Mouse (Mus musculus) intestine, postnatal 0 days (tissue): ENCODE results near the gene Gm128. TPM values are rescaled to one million over a fixed set of nuclear protein-coding genes. Genes with fewer than 3 reads are reported as not detected.

ENCODE experiments used
- ATAC-seq: fragments of 200-750 bp; cut with Nextera tagmentation; 2 replicates; pipeline ENCODE4 v1.8.0; 2017; ENCODE audit warnings: mild to moderate bottlenecking, moderate TSS enrichment, moderate library complexity
- H3K27ac ChIP-seq: fragments of 300-500 bp; sonication (generic); 2 replicates; pipeline ENCODE4 v1.5.1; 2014; ENCODE audit warnings: mild to moderate bottlenecking, low read depth, low read length, moderate library complexity
- H3K27me3 ChIP-seq: fragments of 300-500 bp; sonication (generic); replicated peaks from 2 replicates; pipeline ENCODE4 v1.6.1; 2014; ENCODE audit warnings: low read length, mixed read lengths; ENCODE audit not compliant: control insufficient read depth, insufficient read depth
- H3K36me3 ChIP-seq: fragments of 300-500 bp; sonication (generic); 2 replicates; pipeline ENCODE4 v1.6.1; 2014; ENCODE audit warnings: mild to moderate bottlenecking, moderate library complexity; ENCODE audit not compliant: control insufficient read depth, insufficient read depth
- H3K4me1 ChIP-seq: fragments of 300-500 bp; sonication (generic); replicated peaks from 2 replicates; pipeline ENCODE4 v1.6.1; 2014; ENCODE audit warnings: antibody characterized with exemption, low read length, mixed read lengths; ENCODE audit not compliant: control insufficient read depth, insufficient read depth
- H3K4me2 ChIP-seq: fragments of 300-500 bp; sonication (generic); replicated peaks from 2 replicates; pipeline ENCODE4 v1.6.1; 2014; ENCODE audit warnings: low read depth, mild to moderate bottlenecking, moderate library complexity
- H3K4me3 ChIP-seq: fragments of 300-500 bp; sonication (generic); 2 replicates; pipeline ENCODE4 v1.5.1; 2014; ENCODE audit warnings: low read depth, low read length
- H3K9ac ChIP-seq: fragments of 300-500 bp; sonication (generic); 2 replicates; pipeline ENCODE4 v1.6.1; 2014; ENCODE audit warnings: mild to moderate bottlenecking, low read depth, low read length
- H3K9me3 ChIP-seq: fragments of 300-500 bp; sonication (generic); 2 replicates; pipeline ENCODE4 v1.6.1; 2016; ENCODE audit warnings: mixed run types; ENCODE audit not compliant: control insufficient read depth
- CTCF ChIP-seq: sonication (generic); IDR thresholded peaks from 2 replicates; pipeline ENCODE4 v1.5.1; 2016; ENCODE audit warnings: low read depth, mild to moderate bottlenecking, control low read depth, antibody characterized with exemption, moderate library complexity
- WGBS: fragments of 180-500 bp; shearing (Covaris S2); extraction: QIAGEN DNeasy Blood & Tissue Kit; methylation state at CpG from one replicate; pipeline ENCODE4 v1.1.7; 2014; 5-methylcytosine and 5-hydroxymethylcytosine counted together
- polyA plus RNA-seq: library from polyadenylated mRNA; unstranded; fragments of >200 nt; fragmentation: Nextera tagmentation; extraction: Ambion mirVana; gene quantifications from 2 replicates; pipeline ENCODE4 v1.2.1, GENCODE M21; 2015

Gene Gm128
- polyA plus RNA-seq, 1 experiment from 2014 or later = 0.14 TPM

- Histone ChIP-seq H3K4me3 (no peak overlapping the region), H3K9ac (no peak overlapping the region), H3K36me3 (no peaks in the 10 kb centered on the region; the same call in 1 of the 2 replicates), H3K4me1 (no peaks in the 10 kb centered on the region), H3K9me3 (no peaks in the 10 kb centered on the region), H3K4me2 (no peak overlapping the region), H3K27me3 (no peaks in the 10 kb centered on the region), H3K27ac (no peak overlapping the region)
- no peak for ATAC-seq
- WGBS = 69% methylated on average over 5 of the region's 5 CpGs
- TF ChIP-seq CTCF = no peak
These were observed 5.2 kb upstream of the Gm128 start for GRCm38 (mm10) chr3:95246465-95247231.

- Histone ChIP-seq H3K27ac (no peak overlapping the region), H3K4me2 (no peak overlapping the region), H3K4me3 (no peak overlapping the region), H3K4me1 (no peaks in the 10 kb centered on the region), H3K9ac (no peak overlapping the region), H3K36me3 (no peaks in the 10 kb centered on the region), H3K9me3 (no peaks in the 10 kb centered on the region), H3K27me3 (no peaks in the 10 kb centered on the region)
- ATAC-seq = no peak
- TF ChIP-seq CTCF = no peak
- WGBS = 61% methylated on average over 2 of the region's 2 CpGs
These were observed 1.7 kb upstream of the Gm128 start for GRCm38 (mm10) chr3:95243086-95243485.

DNA sequence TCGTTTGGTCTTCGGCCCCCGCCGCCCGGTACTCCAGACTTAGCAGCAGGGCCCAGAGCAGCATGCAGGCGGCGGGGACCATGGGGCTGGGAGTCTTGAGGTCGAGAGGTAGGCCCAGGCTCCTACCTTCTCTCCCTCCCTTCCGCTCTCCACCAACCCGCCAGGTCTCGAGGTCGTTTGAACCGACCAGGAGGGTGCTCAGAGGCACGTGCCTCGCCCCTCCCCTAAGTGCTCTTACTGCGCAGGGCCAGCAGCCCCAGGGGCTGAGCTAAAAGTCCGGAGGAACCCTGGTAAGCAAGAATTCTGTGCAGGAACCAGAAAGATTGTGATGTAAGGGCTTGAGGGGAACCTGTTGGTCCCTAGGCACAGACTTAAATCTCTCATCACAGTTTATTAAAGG, 498 bp downstream of the Gm128 start:
- WGBS = 32% methylated on average over 17 of the region's 17 CpGs
- Histone ChIP-seq H3K4me1 (no peaks in the 10 kb centered on the region), H3K27ac (no peak overlapping the region), H3K27me3 (no peaks in the 10 kb centered on the region), H3K9ac (no peak overlapping the region), H3K36me3 (peaks cover 16% of the 10 kb centered on the region), H3K4me2 (no peak overlapping the region), H3K9me3 (no peaks in the 10 kb centered on the region), H3K4me3 (no peak overlapping the region)
- no peak for TF ChIP-seq CTCF
- no peak for ATAC-seq

GRCm38 (mm10) chr3:95239971-95240370, 1.4 kb downstream of the Gm128 start:
- ATAC-seq = no peak

GRCm38 (mm10) chr3:95239022-95239421, 2.4 kb downstream of the Gm128 start:
- TF ChIP-seq CTCF = peak; percentile 27; the same call in 1 of the 2 replicates
- Histone ChIP-seq H3K4me2 (no peak overlapping the region), H3K27ac (no peak overlapping the region), H3K4me3 (no peak overlapping the region), H3K4me1 (no peaks in the 10 kb centered on the region), H3K27me3 (no peaks in the 10 kb centered on the region), H3K36me3 (peaks cover 35% of the 10 kb centered on the region), H3K9me3 (no peaks in the 10 kb centered on the region), H3K9ac (no peak overlapping the region)
- WGBS = 80% methylated on average over 6 of the region's 6 CpGs
- ATAC-seq = no peak

More at GRCm38 (mm10) chr3:95239971-95240370, 1.4 kb downstream of the Gm128 start:
- H3K9ac ChIP-seq = no peak overlapping the region
- peaks cover 25% of the 10 kb centered on the region for H3K36me3 ChIP-seq
- no peak for TF ChIP-seq CTCF
- H3K4me3 ChIP-seq = no peak overlapping the region
- H3K27me3 ChIP-seq = no peaks in the 10 kb centered on the region
- H3K9me3 ChIP-seq = no peaks in the 10 kb centered on the region
- no peak overlapping the region for H3K4me2 ChIP-seq
- WGBS = 84% methylated on average over 12 of the region's 12 CpGs
- H3K4me1 ChIP-seq = no peaks in the 10 kb centered on the region
- H3K27ac ChIP-seq = no peak overlapping the region; the same call in 1 of the 2 replicates

DNA sequence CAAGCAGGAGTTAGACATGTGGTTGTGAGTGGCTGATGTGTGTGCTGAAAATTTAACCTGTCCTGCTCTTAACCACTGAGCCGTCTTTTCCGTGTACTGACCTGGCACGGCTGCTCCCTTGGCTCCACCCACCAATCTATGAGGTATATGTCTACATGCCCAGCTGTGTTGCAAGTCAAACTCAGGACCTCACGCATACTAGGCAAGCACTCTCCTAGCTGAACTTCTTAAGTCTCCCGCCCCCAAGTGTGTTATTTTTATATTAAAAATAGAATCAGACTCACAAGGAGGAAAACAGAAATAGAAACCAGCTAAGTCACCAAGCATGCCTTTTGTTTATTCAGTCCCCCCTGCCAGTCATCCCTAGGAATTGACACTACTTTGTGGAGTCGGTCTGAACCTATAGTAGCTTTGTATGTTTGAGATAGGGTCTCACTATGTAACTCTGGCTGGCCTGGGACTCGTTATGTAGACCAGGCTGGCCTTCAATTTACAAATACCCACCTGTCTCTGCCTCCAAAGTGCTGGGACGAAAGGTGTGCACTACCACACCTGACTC, 3.8 kb downstream of the Gm128 start:
- Histone ChIP-seq H3K27ac (no peak overlapping the region), H3K4me3 (no peak overlapping the region), H3K4me1 (no peaks in the 10 kb centered on the region), H3K9me3 (no peaks in the 10 kb centered on the region), H3K4me2 (no peak overlapping the region), H3K36me3 (peaks cover 49% of the 10 kb centered on the region), H3K9ac (no peak overlapping the region), H3K27me3 (no peaks in the 10 kb centered on the region)
- WGBS = 75% methylated on average over 8 of the region's 8 CpGs
- no peak for TF ChIP-seq CTCF
- ATAC-seq = no peak
